Mouse (Mus musculus) G1E (cell line): ENCODE data around the gene Tcf25.

Experiments used
- CTCF ChIP-seq: IDR thresholded peaks from 2 replicates; pipeline ENCODE4 v1.5.1; 2012; ENCODE audit warnings: low read depth, low read length, inconsistent platforms, mixed read lengths
- GATA1 ChIP-seq: IDR thresholded peaks from 2 replicates; pipeline ENCODE4 v1.6.1; 2012; ENCODE audit warnings: borderline replicate concordance, low read length, inconsistent platforms, mixed read lengths
- GATA2 ChIP-seq: IDR thresholded peaks from 2 replicates; pipeline ENCODE4 v1.6.1; 2012; ENCODE audit warnings: low read depth, low read length, inconsistent platforms, borderline replicate concordance
- POLR2AphosphoS5 ChIP-seq: IDR thresholded peaks from 2 replicates; pipeline ENCODE4 v1.6.1; 2012; ENCODE audit warnings: low read depth, low read length, inconsistent platforms; ENCODE audit not compliant: insufficient replicate concordance
- TAL1 ChIP-seq: conservative IDR thresholded peaks from 2 replicates; pipeline ENCODE4 v1.6.1; 2012; ENCODE audit warnings: low read depth, low read length, inconsistent platforms, mixed read lengths

- TF ChIP-seq CTCF (no peak), TAL1 (no peak), GATA1 (no peak), POLR2AphosphoS5 (no peak), GATA2 (no peak)
These were observed 39.7 kb upstream of the Tcf25 start for GRCm38 (mm10) chr8:123333864-123334263.
